Mouse (Mus musculus): Measurements from ENCODE around the gene Olfr427. TPM values are rescaled to one million over a fixed set of nuclear protein-coding genes. Genes with fewer than 3 reads are reported as not detected.

The Olfr427 gene
- total and polyA plus RNA-seq, 2 experiments from 2014 or later = not detected

DNA sequence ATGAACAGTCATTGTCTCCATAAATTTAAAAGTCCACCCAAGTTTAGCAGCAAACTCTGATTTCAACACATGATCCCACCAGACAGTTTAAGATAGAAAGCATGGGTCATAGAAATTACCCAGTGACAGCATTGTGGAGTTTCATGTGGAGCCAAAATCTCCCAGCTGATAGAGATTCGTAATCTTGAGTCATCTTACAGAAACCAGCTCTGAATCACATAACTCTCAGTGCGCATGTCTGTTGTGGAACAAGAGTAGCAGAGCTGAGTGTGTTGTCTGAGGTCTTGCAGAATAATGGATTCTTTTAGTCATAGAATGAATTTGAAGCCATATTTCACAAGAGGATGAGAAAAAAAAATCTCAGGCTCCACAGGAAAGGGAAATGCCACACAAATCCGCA, 43.7 kb upstream of the Olfr427 start:
- Histone ChIP-seq H3K36me3 (ENCODE audit: insufficient read depth) (no peaks in the 10 kb centered on the region), H3K9ac (no peak overlapping the region), H3K27me3 (ENCODE audit: insufficient read depth, low read length) (no peaks in the 10 kb centered on the region), H3K4me3 (ENCODE audit: low read depth, low read length) (no peak overlapping the region), H3K4me1 (ENCODE audit: insufficient read depth) (no peaks in the 10 kb centered on the region), H3K4me2 (ENCODE audit: low read depth) (no peak overlapping the region), H3K27ac (ENCODE audit: low read depth, low read length) (no peak overlapping the region), H3K9me3 (ENCODE audit: low read length) (no peaks in the 10 kb centered on the region)
- 82% methylated on average over 3 of the region's 3 CpGs for WGBS
- no peak for DNase-seq
- no peak for ATAC-seq
- TF ChIP-seq CTCF (IDR thresholded peaks at IDR 0.05; ENCODE audit: low read depth) = no peak

GRCm38 (mm10) chr1:174055248-174055647, 41.4 kb upstream of the Olfr427 start:
- no peaks in the 10 kb centered on the region for H3K36me3 ChIP-seq (ENCODE audit: insufficient read depth)
- no peak overlapping the region for H3K4me2 ChIP-seq (ENCODE audit: low read depth)
- H3K27ac ChIP-seq (ENCODE audit: low read depth, low read length) = no peak overlapping the region
- DNase-seq (no peak), ATAC-seq (no peak)
- no peaks in the 10 kb centered on the region for H3K9me3 ChIP-seq (ENCODE audit: low read length)
- no peaks in the 10 kb centered on the region for H3K27me3 ChIP-seq (ENCODE audit: insufficient read depth, low read length)
- H3K4me3 ChIP-seq (ENCODE audit: low read depth, low read length) = no peak overlapping the region
- 80% methylated on average over 2 of the region's 2 CpGs for WGBS
- H3K9ac ChIP-seq = no peak overlapping the region
- TF ChIP-seq CTCF (IDR thresholded peaks at IDR 0.05; ENCODE audit: low read depth) = no peak
- H3K4me1 ChIP-seq (ENCODE audit: insufficient read depth) = no peaks in the 10 kb centered on the region

GRCm38 (mm10) chr1:174066305-174066704, 30.4 kb upstream of the Olfr427 start, which contains the start of gene Olfr430:
TSS of gene Olfr430 (plus strand) at chr1:174066605.
- 93% methylated on average over 3 of the region's 3 CpGs for WGBS
- ATAC-seq (no peak), DNase-seq (no peak)
- Histone ChIP-seq H3K4me3 (ENCODE audit: low read depth, low read length) (no peak within 1 kb of the TSS), H3K27ac (ENCODE audit: low read depth, low read length) (no peak within 1 kb of the TSS), H3K36me3 (ENCODE audit: insufficient read depth) (no peaks in the 10 kb centered on the region), H3K4me2 (ENCODE audit: low read depth) (no peak within 1 kb of the TSS), H3K9ac (no peak within 1 kb of the TSS), H3K27me3 (ENCODE audit: insufficient read depth, low read length) (no peaks in the 10 kb centered on the region), H3K4me1 (ENCODE audit: insufficient read depth) (no peaks in the 10 kb centered on the region), H3K9me3 (ENCODE audit: low read length) (no peaks in the 10 kb centered on the region)
- TF ChIP-seq CTCF (IDR thresholded peaks at IDR 0.05; ENCODE audit: low read depth) = no peak

- no peak for DNase-seq
- TF ChIP-seq CTCF (IDR thresholded peaks at IDR 0.05; ENCODE audit: low read depth) = no peak
- Histone ChIP-seq H3K27me3 (ENCODE audit: insufficient read depth, low read length) (no peaks in the 10 kb centered on the region), H3K4me3 (ENCODE audit: low read depth, low read length) (no peak within 1 kb of the TSS), H3K9me3 (ENCODE audit: low read length) (no peaks in the 10 kb centered on the region), H3K4me1 (ENCODE audit: insufficient read depth) (no peaks in the 10 kb centered on the region), H3K4me2 (ENCODE audit: low read depth) (no peak within 1 kb of the TSS), H3K9ac (no peak within 1 kb of the TSS), H3K27ac (ENCODE audit: low read depth, low read length) (no peak within 1 kb of the TSS), H3K36me3 (ENCODE audit: insufficient read depth) (no peaks in the 10 kb centered on the region)
- WGBS = 93% methylated on average over 2 of the region's 2 CpGs
- no peak for ATAC-seq
These were observed 12.7 kb upstream of the Olfr427 start, which contains the start of gene Olfr429 for GRCm38 (mm10) chr1:174084031-174084430. TSS of gene Olfr429 (plus strand) at chr1:174084331.

DNA sequence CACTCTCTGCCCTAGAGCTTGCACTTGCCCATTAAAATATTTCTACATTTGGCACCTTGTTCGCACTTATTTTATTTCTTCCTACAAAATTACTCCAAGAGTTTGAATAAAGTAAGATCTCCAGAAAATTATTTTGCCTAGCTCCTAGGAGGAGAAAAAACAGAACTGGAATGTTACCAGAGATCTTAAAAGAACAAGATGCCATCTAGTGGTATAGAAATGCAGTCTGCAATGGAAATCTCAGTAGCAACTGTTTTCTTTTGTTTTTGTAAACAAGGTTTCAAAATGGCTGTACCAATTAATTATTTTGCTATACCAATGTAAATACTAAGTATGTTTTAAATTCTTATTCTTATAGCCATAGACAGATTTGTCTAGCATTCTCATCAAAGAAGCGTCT, 7.0 kb downstream of the Olfr427 start:
- Histone ChIP-seq H3K9me3 (ENCODE audit: low read length) (no peaks in the 10 kb centered on the region), H3K9ac (no peak overlapping the region), H3K4me2 (ENCODE audit: low read depth) (no peak overlapping the region), H3K4me1 (ENCODE audit: insufficient read depth) (no peaks in the 10 kb centered on the region), H3K27ac (ENCODE audit: low read depth, low read length) (no peak overlapping the region), H3K36me3 (ENCODE audit: insufficient read depth) (no peaks in the 10 kb centered on the region), H3K27me3 (ENCODE audit: insufficient read depth, low read length) (no peaks in the 10 kb centered on the region), H3K4me3 (ENCODE audit: low read depth, low read length) (no peak overlapping the region)
- peak; percentile 16 for DNase-seq
- WGBS = 62% methylated on average over 2 of the region's 2 CpGs
- ATAC-seq = no peak
- TF ChIP-seq CTCF (IDR thresholded peaks at IDR 0.05; ENCODE audit: low read depth) = peak; percentile 58

DNA sequence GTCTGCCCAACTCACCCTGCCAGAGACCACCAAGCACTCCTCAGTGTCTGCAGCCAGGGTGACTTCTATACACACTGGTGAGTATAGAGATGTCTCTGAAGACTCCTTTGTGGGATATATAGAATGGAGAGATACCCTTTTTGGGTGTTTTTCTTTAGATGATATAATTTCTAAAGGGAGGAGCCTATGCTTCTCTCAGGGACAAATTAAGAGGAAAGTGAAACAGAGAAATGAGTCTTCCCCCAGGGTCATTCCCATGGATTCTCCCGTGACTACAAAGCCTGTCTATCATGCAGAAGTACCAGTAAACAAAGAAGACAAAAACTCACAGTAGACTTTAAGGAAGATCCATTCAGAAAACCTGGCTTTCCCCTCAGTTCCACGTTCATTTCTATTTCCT, 24.4 kb downstream of the Olfr427 start, which contains the start of gene Olfr231:
Gene Olfr231 (minus strand): TSS at position 101 of the 400 bp plus-strand sequence.
- Histone ChIP-seq H3K36me3 (ENCODE audit: insufficient read depth) (no peaks in the 10 kb centered on the region), H3K4me3 (ENCODE audit: low read depth, low read length) (no peak within 1 kb of the TSS), H3K27ac (ENCODE audit: low read depth, low read length) (no peak within 1 kb of the TSS), H3K9me3 (ENCODE audit: low read length) (no peaks in the 10 kb centered on the region), H3K4me2 (ENCODE audit: low read depth) (no peak within 1 kb of the TSS), H3K27me3 (ENCODE audit: insufficient read depth, low read length) (no peaks in the 10 kb centered on the region), H3K9ac (no peak within 1 kb of the TSS), H3K4me1 (ENCODE audit: insufficient read depth) (no peaks in the 10 kb centered on the region)
- ATAC-seq = no peak
- no peak for TF ChIP-seq CTCF (IDR thresholded peaks at IDR 0.05; ENCODE audit: low read depth)
- DNase-seq = no peak
- WGBS = 50% methylated on average over 2 of the region's 2 CpGs

- Histone ChIP-seq H3K4me2 (ENCODE audit: low read depth) (no peak within 1 kb of the TSS), H3K36me3 (ENCODE audit: insufficient read depth) (no peaks in the 10 kb centered on the region), H3K27ac (ENCODE audit: low read depth, low read length) (no peak within 1 kb of the TSS), H3K9ac (no peak within 1 kb of the TSS), H3K9me3 (ENCODE audit: low read length) (no peaks in the 10 kb centered on the region), H3K4me1 (ENCODE audit: insufficient read depth) (no peaks in the 10 kb centered on the region), H3K4me3 (ENCODE audit: low read depth, low read length) (no peak within 1 kb of the TSS), H3K27me3 (ENCODE audit: insufficient read depth, low read length) (no peaks in the 10 kb centered on the region)
- no peak for TF ChIP-seq CTCF (IDR thresholded peaks at IDR 0.05; ENCODE audit: low read depth)
- ATAC-seq (no peak), DNase-seq (no peak)
- WGBS = 57% methylated on average over 3 of the region's 3 CpGs
These were observed 34.5 kb downstream of the Olfr427 start, which contains the start of gene Olfr424 for GRCm38 (mm10) chr1:174131217-174131616. TSS of gene Olfr424 (plus strand) at chr1:174131517.
